Mouse (Mus musculus): ENCODE data around the gene Znhit3.
A peak's percentile ranks its signal among the peaks of the same experiment; 100 is the strongest.
"Not testable (repeated sequence)": the region's sequence is repeated elsewhere in the genome, so short reads cannot be mapped to it uniquely, and the experiment has no call there.

Znhit3 gene

DNA sequence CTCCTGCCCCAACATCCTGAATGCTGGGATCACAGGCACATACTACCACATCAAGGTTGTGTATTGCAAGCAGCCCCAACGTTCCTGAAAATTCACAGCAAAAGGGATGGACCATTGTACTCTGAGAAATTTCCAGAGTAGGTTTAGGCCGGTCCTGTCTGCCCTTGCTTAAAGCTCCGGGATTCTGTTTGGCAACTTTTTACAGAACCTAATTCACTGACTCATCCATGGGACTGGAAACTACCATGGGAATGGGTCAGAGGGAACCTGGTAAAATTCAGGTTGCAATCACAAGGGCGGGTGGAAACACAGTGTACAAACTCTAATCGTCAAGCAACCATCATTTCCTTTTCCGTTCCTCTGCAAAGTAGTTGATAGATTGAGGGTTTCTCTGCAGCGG is 3.8 kb upstream of the Znhit3 start:
- no peak for DNase-seq

GRCm38 (mm10) chr11:84919276-84919675 is 3.1 kb upstream of the Znhit3 start:
- DNase-seq = peak; percentile 20

DNA sequence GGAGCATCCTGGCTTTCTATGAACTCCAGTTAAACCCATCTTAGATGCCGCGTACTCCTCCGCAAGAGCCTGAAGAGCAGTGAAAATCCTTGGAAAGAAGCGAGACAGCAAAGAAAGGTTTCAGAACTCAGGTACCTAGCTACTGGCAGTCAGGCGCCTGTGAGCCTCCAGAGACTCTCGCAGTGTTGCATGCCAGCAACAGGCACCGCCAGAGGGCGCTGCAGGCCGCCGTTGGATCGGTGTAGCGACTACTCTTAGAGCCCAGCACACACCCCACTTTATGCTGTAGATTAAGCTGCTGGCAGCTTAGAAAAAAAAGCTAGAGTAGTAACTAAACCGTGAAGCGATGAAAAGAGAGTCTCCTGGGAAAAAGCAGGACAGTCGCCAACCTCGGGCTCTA is 2.3 kb upstream of the Znhit3 start:
- DNase-seq = peak; percentile 83

- no peak for DNase-seq
Measured at GRCm38 (mm10) chr11:84916703-84917300, 636 bp upstream of the Znhit3 start.

DNA sequence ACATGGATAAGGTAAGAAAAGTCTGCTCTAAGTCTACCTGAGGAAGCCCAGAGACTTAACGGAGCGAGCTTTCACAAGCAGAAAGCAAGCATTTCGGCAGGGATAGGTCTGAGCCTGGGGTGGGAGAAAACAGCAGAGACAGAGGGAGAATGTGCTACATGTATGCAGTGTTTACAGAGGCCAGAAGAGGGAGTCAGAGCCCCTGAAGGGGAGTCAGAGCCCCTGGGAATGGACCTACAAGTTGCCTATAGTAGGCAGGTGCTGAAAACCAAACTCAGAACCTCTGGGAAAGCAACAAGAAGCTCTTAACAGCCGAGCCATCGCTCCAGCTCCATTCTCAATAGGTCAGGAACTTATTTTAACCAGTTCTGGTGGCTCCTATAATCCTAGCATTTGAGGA is 1.5 kb downstream of the Znhit3 start:
- DNase-seq = no peak

DNA sequence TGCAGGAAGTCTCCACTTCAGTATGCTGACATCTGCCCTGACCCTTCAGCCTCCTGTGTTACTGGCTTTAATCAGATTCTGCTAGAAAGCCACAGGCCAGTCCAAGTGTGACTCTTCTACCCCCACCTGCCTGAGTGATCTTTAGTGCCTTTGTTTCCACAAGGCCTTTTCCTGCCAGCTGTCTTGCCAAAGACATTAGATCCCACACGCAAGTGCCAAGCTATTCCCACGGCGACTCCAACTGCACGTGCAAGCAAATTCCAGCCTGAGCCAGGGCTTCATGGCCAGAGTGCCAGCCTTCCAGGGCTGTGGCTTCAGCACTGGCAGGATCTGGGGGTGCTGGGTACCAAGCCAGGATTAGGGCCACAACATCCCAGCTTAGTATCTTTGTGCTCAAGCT is 5.8 kb downstream of the Znhit3 start:
- no peak for DNase-seq

DNA sequence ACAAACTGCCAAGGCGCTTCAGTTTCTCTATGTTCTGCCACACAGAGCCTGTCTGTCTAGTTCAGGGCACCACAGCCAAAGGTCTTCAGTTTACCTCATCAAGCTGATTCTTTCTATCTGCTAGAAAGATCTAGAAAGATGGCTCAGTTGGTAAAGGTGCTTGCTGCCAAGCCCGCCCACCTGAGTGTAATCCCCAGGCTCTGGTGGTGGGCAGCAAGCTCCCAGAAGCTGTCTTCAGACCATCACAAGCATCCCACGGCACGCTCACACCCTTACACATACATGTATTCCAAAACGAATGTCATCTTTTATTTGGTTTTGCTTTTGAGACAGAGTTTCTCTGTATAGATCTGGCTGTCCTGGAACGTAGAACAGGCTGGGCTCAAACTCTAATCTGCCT is 7.7 kb downstream of the Znhit3 start:
- DNase-seq = no peak

DNA sequence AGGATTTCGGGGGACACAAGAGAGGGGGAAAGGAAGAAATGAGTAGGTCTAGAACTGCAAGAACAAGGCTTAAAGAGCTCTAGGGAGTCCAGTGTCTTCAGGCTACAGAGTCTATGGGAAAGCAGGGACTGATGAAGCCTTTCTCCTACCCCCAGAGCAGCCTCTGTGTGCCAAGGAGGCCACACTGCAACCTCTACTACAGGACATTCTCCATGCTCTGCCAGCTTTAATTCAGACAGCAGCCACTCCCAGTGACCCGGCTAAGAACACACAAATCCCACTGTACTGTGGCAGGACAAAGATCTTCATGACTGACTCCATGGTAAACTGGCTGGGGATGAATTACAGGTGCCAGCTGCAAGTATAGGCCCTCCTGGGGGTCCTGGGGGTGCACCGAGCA is 9.1 kb downstream of the Znhit3 start:
- no peak for DNase-seq

DNA sequence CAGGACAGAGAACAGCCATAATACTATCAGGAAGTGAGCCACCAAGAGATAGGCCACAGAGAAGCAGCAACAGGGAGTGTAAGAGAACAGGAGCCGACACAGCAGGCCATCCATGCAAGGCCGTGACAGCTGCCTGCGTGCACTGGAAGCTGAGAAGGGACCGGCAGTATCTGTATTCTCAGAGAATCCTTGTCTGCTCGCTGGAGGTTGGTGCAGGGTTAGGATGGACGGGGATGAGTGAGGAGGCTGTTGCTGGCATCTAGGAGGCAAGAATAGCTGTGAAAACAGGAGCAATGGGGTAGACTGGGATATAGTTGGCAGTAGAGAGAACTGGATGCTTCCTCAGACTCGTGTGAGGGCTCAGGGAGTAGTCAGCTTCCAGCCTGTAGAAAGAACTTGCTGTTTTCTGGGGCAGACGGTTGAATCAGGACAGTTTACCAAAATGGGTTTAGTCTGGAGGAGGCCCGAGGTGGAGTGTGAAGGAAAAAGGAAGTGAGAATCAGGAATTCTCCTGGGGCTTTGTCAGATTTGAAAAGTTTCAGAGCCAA is 11.5 kb downstream of the Znhit3 start:
- no peak for DNase-seq

- no peak for DNase-seq
Measured at GRCm38 (mm10) chr11:84893113-84893512, 23.1 kb downstream of the Znhit3 start.

GRCm38 (mm10) chr11:84891705-84892104 is 24.5 kb downstream of the Znhit3 start:
- no peak for DNase-seq

DNA sequence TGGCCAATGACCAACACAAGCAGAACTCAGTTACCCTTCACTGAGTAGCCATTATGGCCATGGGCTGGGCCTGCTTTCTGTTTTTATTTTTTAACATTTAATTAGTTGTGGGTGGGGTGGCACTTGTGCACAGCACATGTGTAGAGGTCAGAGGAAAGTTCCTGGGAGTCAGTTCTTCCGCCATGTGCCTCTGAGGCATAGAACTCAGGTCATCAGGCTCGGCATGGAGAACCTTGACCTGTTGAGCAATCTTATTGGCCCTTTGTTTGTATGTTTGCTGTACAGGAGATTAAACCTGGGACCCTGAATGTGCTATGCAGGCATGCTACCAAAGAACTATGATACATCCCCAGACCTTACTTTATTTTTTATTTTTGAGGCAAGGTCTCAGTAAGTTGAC is 26.7 kb downstream of the Znhit3 start:
- DNase-seq = no peak

- DNase-seq = no peak
Measured at GRCm38 (mm10) chr11:84888025-84888424, 28.1 kb downstream of the Znhit3 start.

GRCm38 (mm10) chr11:84886767-84887511 is 29.2 kb downstream of the Znhit3 start:
- DNase-seq = no peak

DNA sequence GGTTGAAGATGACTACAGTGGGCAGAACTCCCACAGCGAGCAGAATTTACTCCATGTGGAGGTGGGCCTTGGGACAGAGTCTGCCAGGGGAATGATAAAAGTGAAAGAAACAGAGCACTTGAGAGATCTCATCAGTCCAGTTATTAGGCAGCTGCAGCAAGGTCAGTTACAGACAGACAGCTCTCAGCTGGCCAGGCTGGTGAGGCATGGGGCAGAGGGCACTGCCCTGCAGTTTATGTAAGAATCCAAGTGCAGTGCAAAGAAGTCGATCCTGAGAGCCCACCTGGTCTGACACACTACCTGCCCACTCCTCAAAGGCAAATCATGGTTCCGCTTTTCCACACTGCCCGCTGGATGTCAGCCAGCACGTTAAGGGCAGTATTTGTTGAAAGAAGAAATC is 29.9 kb downstream of the Znhit3 start:
- no peak for DNase-seq

DNA sequence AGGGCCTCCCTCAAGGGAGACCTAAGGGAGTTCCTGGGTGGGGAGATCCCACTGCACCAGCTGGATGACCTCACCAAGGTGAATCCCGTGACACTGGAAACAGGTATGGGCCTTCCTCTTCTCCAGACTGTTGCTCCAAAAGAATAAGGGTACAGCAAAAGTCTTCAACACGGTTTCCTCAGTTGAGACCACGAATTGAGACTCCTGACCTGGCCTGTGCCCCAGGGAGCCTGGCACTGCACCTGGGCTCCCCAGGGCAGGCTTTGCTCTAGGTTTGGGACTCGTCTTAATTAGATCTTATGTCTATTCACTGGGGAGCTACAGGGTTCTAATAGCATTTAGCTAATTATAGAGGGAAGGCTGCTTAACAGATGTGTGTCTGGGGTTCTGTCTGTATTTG is 30.9 kb downstream of the Znhit3 start:
- no peak for DNase-seq

DNA sequence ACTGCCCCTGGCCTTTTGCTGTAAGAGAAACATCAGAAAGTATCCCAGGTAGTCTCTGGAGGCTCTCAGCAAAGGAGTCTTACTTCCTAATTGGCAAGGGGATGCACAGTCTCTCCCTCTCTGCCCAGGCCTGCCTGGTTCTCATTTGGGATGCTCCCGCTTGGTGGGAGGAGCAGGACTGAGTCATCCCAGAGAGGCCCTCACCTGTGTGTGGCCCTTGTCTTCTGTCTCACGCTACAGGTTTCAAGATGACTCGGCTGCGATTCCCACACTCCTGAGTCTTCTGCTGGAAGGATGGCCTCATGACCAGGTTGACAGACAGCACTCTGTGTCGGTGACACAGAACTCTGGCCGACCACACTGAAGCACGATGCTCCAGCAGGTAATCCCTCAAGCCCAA is 33.8 kb downstream of the Znhit3 start:
- no peak for DNase-seq

DNA sequence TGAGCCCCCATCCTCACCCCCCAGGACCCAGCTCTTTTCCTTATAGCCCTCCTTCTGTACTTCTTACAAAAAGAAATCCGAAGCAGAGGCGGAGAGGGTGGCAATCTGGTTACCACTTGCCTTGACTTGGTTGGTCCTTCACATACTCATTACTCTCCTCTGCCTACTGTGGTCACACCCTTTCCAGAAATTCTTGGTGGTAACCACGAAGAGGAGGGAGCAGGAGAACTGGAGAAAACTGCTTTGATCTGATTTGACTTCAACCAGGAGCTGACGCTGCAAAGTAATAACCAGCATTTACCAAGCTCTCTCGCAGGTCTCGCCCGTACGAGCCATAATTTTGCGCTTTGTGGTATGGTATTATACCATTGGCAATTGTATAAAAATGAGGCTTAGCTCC is 35.2 kb downstream of the Znhit3 start:
- no peak for DNase-seq

DNA sequence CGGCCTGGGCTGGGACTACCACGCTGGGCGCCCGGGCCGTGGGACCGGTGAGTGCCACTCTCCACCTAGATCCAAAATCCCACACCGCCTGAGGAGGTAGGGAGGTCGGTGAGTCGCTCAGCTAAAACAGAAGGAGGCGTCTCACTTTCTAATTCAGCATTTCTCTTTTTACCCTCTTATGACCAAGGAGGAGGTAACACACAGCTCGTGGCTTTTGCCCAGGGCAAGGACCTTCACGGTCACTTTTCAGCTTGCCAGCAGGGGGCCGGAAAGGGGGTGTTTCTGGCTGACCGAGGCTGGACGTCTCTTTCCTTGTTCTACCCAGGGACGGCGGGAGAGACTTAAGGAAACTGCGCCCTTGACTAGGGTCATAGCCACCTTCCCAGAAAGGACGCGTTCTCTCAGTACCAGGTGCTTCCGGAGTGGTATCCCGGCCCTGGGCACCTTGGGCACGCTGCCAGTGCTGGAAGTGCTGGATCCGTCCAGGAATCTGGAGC is 35.7 kb downstream of the Znhit3 start:
- DNase-seq = peak; percentile 64

- DNase-seq = peak; percentile 79
Measured at GRCm38 (mm10) chr11:84879772-84880464, 36.2 kb downstream of the Znhit3 start, which contains the start of the genes Myo19 and Pigw. Myo19 (plus strand) TSS chr11:84880148. Pigw (minus strand) TSS chr11:84880285.

DNA sequence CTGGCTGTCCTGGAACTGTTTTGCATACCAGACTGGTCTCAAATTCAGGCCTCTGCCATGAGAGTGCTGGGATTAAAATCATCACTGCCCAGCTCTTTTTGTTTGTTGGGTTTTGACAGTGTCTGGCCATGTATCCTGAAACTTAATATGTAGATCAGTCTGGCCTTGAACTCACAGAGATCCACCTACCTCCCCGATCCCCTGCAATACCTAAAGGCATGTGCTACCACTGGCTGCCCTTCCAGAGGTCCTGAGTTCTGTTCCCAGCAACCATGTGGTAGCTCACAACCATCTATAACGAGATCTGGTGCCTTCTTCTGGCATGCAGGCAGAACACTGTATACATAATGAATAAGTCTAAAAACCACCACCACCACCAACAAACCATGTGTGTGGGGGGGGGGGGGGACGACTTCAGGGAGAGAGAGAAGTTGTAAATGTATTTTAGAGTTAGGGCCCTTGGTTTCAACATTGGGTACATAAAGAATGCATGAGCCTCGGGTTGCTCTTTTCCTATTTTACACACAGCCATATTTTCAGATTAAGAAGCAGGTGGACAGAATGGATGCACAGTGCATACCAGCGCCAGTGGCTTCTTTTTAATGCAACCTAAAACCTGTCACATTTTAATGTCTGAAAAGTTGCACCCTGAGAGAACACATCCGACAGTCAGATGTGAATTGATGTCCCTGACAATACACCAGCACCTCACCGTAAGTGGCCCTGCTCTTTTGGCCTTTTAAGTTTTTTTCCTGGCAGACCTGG is 37.0 kb downstream of the Znhit3 start:
- no peak for DNase-seq

DNA sequence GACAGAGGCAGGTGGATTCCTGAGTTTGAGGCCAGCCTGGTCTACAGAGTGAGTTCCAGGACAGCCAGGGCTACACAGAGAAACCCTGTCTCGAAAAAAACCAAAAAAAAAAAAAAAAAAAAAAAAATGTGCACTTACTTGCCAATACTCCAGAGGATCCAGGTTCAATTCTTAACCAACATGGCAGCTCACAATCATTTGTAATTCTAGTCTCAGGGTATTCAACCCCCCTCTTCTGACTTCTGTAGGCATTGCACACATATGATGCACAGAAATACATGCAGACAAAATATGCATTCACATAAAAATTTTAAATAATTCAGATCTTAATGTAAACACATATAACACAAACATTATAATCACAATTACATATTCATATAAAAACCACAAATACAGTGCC is 40.1 kb downstream of the Znhit3 start:
- not testable (repeated sequence) for DNase-seq

Measured in cerebellum, adult 11-12 months (tissue).